Mouse (Mus musculus): Measurements from ENCODE around the gene Ndufs1.

Ndufs1 gene

GRCm38 (mm10) chr1:63115540-63115939, 61.1 kb downstream of the Ndufs1 start:
- WGBS: 18% methylated on average over 3 of the region's 3 CpGs

- 3% methylated on average over 4 of the region's 4 CpGs for WGBS
These were observed 61.5 kb downstream of the Ndufs1 start for GRCm38 (mm10) chr1:63115096-63115495.

DNA sequence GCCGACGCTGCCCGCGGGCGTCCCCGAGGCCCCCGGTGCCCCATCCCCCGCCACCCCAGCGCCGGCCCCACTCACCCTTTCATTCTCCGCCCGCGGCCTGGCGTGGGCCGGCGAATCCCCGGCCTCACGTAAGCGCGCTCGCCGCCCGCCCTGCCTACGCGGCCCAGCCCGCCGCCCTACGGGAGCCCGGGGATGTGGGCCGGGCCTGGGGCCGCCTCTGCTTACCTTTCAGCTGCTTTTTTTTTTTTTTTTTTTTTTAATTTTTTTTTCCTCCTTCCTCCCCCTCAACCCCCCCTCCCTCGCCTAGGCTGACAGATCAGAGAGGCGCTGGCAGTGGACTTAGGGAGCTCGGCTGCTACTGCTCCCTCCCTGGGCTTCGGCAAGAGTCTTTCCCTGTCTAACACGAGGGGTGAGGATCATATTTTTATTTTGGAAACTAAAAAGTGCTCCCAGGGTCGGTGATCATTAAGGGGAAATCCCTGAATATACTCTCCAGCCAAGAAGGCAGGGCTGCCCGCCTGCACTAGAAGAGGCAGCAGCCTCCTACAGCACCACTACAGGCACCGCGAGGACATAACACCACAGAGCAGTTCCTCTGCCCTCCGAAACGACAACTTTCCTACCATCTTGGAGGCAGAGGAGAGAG, 62.4 kb downstream of the Ndufs1 start, which contains the start of gene Ino80d:
Ino80d (minus strand) TSS at position 532 of the 646 bp plus-strand sequence.
- under 1% methylated on average over 41 of the region's 42 CpGs for WGBS

- WGBS: under 1% methylated on average over 66 of the region's 92 CpGs
These were observed 63.1 kb downstream of the Ndufs1 start for GRCm38 (mm10) chr1:63113274-63114135.

- 2% methylated on average over 11 of the region's 11 CpGs for WGBS
These were observed 63.8 kb downstream of the Ndufs1 start for GRCm38 (mm10) chr1:63112865-63113261.

GRCm38 (mm10) chr1:63112151-63112864, 64.3 kb downstream of the Ndufs1 start:
- 34% methylated on average over 8 of the region's 8 CpGs for WGBS

- 48% methylated on average over 7 of the region's 7 CpGs for WGBS
These were observed 65.9 kb downstream of the Ndufs1 start for GRCm38 (mm10) chr1:63110536-63111285.

DNA sequence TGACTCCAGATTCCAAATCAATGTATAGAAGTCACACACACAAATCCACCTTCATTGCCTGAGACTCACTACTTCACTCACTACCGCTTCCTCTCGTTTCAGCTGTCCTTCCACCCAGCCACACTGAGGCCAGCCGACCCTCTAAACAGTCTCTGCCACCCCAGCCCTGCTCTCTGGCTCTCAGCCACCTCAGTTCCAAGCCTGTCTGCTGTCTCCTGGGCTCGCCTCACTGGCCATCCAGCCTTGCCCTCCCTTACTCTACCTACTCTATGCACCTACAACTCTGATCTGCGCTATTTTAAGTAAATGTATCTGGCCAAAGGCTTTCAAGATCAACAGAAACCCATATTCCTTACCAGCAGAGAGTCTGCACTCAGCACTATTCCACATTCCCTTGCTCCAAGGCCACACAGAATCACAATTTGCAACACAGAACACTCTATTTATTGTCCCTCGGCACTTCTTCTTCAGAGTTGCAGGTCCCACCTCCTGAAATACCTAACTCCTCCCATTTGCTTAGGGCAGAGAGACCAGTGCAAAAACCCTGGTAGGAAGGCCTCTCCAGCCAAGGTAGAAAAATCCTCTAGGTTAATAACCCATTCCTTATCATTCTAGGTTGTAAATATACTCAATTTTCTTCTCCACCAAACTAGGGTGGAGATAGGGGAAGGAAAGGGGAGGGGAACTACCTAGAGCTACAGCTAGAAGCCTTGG, 68.9 kb downstream of the Ndufs1 start:
- WGBS: 69% methylated on average over 6 of the region's 6 CpGs

DNA sequence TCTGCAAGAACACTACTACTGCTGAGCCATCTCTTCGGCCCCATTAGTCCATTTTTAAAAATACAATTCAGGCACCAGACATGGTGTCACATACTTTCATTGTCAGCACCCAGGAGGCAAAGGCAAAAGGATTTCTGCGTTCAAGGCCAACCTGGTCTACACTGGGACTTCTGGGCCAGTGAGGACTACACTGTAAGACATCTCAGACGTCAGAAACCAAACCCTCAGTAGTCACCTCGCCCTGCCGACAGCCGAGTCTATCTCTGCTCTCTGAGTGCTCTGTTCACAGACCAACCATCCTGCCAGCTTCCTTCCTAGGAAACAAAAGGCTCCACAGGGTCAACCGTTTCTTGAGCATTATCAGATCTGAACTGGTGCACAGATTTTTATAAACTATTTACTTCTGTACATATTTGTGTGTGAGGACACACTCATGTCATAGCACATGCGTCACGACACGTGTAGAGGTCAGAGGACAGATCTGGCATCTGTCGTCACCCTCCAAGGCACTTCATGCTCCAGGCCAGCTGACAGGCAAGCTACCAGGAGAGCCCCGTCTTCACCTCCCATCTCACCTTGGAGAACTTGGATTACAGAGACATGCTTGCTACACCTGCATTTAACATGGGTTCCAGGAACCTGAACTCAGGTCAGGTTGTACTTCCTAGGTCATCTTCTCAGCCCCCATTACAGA, 73.7 kb downstream of the Ndufs1 start:
- 86% methylated on average over 12 of the region's 12 CpGs for WGBS

GRCm38 (mm10) chr1:63100196-63100595, 76.4 kb downstream of the Ndufs1 start:
- WGBS: 68% methylated on average over 8 of the region's 8 CpGs

GRCm38 (mm10) chr1:63098831-63099230, 77.8 kb downstream of the Ndufs1 start:
- 69% methylated on average over 4 of the region's 4 CpGs for WGBS

DNA sequence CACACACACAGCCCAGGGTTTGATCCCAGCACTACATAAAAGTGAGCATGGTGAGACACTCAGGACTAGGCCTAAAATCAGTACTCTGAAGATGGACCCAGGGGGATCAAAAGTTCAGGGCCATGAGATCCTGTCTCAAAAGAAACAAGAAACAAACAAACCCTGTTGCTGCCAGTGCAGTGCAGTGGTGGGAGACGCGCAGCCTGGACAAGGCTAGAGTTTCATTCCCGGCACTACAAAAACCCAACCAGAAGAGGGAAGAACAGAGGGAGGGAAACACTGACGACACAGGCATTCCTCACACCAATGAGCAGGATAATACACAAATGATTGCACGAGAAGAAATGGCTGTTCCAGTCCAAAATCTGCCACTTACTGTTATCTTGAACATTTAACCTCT, 80.6 kb downstream of the Ndufs1 start:
- WGBS: 64% methylated on average over 5 of the region's 5 CpGs
